Mouse (Mus musculus): ENCODE data around the gene Cep112.

The Cep112 gene

DNA sequence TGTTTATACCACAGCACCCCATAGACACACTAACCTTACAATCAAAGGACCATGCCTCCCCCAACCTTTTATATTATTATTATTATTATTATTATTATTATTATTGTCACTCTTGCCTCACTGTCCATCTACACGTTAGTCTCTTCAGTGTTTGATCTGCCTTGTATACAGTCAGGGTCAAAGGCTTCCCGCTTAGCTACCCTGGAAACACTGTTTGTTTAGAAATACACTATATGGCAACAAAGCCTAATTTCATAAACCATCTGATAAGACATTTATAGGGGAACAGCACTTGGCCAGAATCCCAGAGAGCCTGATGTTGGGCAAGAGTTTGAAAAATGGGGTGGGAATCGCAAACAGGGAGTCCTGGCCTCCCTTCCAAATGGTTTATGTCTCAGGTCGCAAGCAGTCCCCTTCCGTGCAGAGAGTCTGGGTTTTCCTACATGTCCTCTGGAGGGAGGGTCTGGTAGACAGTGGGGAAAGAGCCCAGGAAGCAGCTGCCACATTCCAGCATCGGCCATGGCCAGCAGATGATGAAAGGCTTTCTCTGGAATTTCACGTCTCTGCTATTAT, 451.7 kb downstream of the Cep112 start:
- no peak for DNase-seq (ENCODE audit: low read depth)

DNA sequence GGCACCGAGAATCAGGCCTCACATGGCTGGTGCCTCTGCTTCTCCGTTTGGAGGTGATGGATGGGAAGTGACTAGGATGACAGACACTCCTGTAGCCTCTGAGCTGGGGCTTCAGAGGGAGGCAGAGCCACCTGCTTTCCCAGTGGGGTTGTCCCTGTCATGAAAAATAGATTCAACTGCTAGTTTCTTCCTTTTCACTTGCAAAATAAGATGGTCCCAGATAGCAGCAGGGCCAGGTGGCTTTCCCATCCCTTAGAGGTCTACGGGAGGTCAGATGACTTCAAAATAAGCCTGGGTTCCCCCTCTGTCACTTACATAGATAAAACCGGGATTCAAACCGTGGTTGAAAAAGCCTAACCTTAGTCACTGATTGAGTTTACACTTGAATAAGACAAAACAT, 452.5 kb downstream of the Cep112 start:
- no peak for DNase-seq (ENCODE audit: low read depth)

DNA sequence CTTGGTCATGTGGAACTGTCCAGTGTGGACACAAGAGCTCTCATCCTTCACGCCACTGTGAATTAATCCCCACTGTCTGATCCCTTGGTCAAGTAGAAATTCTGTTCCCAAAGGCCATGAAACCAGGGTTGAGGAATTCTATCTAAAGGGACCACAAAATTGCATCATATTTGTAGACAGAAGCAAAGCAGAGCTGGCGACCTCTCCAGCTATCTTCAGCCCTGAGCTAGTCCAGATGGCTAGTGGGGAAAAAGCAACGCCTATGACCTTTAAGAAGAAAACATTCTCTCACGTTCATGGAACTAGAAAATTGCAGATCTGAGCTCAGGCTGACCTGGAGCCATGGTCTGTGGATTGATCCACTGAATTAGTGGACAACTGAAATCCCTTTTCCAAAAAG, 455.6 kb downstream of the Cep112 start:
- no peak for DNase-seq (ENCODE audit: low read depth)

DNA sequence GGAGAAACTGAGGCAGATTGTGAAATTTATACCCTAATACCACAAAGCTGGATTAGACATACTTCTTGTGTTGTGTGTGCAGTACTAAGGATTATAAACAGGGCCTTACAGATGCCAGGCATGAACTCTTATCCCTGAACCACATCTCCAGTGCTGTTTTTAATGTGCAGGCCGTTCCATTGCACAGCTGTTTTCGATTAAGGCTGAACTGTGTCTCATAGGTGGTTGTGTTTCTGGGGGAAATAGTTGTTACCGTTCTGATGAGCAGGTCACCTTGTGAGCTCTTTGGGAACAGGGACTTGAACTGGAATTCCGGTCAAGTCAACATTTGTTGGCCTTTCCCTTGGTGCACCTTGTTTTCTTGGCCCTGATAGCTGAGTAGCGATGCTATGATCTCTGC, 456.7 kb downstream of the Cep112 start:
- no peak for DNase-seq (ENCODE audit: low read depth)

DNA sequence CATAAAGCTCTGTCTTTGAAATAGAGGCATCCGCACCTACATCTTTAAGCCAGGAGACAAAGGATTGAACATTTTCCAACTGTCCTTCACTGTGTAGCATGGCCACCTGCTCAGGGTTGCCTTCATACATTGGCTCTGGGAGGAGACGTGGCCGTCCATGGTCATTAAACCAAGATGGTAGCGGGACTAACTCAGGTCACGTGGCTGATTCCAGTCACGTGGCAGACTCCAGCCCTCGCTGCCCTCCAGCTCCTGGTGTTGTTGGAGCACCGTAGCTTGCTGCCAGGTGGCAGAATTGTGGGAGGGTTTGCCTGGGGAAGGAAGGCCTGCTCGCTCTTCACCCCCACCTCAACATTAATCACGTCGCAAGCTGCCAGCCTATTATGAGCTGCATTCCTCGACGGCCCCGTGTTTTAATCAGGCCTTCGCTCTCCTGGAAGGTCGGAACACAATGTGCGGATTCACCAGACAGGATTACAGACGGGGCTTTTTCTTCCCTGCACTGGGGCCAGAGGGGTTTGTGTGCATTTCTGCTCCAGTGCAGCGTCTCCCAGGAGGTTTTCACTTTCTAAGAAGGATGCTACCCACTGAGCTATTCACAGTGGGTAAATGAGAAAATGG, 460.4 kb downstream of the Cep112 start:
- no peak for DNase-seq (ENCODE audit: low read depth)

DNA sequence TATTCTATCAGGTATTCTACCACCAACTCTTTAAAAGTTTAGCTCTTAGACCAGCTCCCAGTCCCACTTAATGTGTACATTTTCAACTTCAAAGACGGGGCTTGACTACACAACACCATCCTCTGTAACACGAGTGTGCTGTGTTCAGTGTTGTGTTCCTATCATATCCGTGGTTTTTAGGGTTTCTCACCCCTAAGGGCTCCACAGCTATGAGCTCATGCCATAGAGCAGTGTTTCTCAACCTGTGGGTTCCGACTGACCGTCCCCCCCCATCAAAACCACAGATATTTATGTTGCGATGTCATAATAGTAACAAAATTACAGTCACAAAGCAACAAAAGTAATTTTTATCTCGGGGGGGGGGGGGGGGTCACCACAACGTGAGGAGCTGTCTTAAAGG, 461.1 kb downstream of the Cep112 start:
- DNase-seq (ENCODE audit: low read depth) = no peak

DNA sequence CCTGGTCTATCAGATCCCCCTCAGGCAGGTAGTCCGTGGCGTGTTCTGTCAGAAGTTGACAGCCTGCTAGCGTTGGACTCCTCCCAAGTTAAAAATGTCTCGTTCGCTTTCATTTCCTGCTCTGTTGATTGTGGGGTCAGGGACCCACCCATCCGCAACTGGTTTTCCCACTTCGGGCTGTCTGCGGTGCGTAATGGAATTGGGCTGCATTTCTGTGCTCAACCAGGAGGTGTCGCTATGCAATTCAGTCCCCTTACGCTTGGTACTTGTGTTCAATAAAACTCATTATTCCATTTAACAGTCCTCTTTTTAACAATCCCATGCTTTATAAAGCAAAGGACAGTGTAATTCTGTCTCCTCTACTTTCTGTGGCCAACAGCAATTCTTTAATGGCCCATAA, 464.1 kb downstream of the Cep112 start:
- DNase-seq (ENCODE audit: low read depth) = no peak

DNA sequence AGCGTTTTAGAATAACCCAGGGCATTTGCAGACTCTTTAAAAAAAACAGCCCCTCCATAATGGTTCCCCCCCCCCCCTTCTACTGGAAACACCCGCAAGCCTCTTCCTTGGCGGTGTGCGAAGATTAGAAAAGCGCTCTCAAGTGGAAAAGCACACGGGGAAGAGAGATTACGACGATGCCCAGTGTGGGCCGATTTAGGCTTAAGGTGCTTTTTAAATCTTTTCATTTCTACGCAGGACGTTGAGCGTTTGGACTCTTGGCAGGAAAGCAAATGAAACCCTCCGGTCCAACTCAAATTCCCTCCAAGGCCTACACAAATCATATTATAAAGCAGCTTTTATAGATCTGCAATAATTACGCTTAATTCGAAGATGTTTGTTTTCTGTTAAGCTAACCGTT, 465.6 kb downstream of the Cep112 start:
- no peak for DNase-seq (ENCODE audit: low read depth)

DNA sequence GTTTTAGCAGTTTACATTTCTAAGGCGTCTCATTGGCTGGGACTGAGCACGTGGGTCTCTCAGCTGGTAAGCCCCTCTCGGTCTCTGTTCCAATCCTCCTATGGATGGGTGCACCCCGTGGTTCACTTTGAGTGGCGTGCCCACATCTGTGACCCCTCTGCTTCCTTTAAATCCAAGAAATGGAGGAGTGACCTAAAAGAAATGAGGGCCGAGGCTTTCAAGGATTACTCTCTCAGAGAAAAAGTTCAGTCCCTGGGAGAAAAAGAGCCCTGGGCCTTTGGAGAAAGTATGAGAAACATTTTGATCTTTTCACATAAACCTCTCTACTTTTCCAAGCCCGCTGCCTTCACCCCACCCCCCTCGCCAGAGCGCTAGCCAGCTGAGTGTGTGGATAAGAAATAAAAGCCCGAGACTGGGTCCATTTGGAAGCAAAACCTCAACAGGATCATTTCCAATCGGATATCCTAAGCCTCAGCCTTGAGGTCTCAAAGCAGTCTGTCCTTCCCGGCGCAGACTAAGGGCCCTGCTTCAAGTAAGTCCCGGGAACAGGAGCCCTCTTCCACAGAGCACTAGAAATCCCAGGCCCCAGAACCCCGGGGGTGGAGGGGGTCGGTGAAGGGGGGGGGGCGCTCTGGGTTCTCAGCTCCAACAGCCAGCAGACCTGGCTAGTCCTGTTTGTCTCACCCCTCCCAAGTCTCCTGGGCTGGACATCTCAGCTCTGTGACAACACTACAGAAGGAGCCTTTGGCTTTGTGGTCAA, 466.3 kb downstream of the Cep112 start:
- no peak for DNase-seq (ENCODE audit: low read depth)

DNA sequence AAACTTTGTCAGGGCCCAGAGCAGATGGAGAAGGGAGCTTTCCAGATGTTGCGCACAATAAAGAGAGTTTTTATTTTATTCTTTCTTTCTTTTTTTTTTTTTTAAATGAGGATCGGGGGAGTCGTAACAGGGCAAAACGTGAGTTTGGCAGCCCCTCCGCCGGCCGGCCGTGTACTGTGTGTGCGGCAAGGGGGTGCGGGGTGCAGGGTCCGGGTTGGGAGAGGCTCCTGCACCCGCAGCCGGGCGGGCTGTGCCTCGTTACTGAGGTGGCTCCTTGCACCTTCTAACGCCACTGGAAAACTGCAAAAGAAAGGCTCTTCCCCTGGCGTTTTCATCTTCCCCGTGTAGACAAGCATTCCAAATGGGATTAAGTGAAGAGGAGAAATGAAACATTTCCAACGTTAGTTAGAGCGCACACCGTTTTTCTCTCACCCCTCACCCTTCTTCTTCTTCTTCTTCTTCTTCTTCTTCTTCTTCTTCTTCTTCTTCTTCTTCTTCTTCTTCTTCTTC, 466.9 kb downstream of the Cep112 start:
- DNase-seq (ENCODE audit: low read depth) = no peak

DNA sequence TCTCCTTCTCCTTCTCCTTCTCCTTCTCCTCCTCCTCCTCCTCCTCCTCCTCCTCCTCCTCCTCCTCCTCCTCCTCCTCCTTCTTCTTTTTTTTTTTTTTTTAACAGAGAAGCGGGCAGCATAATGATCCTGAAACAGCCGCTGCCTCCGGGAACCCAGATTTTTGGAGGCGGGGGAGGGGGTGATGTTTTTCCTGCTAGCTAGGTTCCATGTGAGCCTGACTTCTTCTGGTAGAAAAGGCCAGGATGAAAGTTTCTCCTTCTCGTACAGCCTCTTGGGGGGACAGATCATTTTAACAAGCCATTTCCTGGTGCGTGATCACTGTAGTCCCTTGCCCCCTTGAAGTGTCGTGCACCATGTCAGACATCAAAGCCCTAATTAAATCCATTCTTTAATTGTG, 467.4 kb downstream of the Cep112 start:
- DNase-seq (ENCODE audit: low read depth) = no peak

DNA sequence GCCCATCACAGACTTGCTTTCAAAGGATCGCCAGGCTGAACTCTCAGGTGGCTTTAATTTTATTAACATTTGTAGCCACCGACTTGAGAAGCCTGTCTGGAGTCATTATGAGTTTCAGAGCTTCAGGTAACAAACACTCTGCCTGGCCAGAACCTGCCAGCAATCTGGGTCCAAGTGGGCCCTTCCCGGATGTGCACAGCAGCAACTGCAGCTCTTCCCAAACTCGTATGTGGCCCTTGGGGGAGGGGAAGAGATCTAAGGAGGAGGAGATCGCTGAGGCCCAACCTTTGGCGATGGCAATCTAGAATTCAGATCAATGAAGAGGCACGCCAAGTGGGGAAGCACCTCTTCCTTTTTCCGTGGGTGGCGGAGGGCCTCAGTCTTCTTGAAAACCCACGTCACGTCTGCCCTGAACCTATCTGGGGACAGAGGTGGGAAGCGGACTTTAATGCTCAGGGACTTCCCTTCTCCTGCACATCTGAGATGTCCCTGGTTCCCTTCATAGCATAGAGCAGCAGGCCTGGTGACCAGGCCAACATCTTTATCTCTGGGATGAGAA, 468.3 kb downstream of the Cep112 start:
- DNase-seq (ENCODE audit: low read depth) = no peak

DNA sequence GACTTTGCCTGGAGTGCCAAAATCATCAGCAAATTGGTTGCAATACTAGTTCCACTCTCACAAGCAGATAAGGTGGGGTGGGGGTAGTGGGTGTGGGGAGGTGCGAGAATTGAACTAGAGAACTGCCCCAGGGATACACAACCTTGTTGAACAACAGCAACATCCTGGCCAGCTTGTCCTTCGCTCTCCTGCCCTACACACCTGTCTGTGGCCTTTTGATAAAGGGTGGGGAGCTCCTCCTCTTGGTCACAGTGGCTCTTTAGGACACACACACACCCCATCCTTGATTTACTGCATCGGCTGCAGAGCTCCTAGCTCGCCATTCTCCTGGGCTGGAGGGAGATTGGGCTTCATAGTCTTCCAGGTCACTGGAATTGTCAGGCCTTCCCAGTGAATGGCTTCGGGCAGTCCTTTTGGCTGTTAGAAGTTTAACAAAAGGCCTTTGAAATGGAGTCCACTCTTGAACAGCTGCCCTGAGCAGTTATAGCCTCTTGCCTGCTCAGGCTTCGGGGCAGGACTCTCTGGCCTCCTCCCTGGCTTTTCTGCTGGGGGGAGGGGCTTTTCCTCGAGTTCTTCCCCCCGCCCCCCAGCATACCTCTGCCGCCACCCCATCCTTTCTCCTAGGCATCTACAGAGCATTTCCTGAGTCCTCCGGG, 469.0 kb downstream of the Cep112 start:
- DNase-seq (ENCODE audit: low read depth) = no peak

DNA sequence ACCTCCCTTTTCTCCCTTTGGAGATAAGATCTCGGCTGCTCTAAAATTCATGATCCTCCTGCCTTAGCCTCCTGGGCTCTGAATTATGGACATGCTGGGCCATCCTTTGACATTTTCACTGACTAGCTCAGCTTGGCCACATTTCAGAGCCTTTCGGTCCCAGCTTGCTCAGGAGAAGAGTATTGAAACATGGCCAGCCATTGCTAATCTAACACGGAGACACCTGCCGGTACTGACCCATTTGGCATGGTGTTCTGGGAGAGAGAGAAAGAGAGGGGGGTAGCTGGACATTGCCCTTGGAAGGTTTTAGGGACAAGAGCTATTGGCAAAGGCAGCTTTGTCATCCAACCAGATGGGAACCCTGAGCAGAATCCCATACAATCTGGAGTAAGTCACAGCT, 472.0 kb downstream of the Cep112 start:
- no peak for DNase-seq (ENCODE audit: low read depth)

DNA sequence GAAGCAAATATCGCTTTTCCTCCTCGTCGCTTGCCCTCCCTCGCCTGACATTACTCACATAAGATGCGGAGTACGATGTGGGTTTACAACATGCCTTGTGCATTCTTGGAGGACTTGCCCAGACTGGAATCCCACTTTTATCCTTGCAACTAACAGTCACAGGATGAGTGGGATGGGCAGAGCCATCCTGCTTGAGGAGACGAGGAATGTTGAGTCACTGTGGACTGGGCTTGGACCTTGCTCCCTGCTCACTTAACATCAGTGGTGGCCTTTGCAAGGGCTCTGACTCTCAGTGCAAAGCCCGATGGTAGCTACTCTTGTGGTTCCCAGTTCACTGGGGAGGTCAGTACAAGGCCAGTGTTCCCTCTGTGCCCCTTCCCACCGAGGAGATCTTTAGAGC, 473.1 kb downstream of the Cep112 start:
- no peak for DNase-seq (ENCODE audit: low read depth)

DNA sequence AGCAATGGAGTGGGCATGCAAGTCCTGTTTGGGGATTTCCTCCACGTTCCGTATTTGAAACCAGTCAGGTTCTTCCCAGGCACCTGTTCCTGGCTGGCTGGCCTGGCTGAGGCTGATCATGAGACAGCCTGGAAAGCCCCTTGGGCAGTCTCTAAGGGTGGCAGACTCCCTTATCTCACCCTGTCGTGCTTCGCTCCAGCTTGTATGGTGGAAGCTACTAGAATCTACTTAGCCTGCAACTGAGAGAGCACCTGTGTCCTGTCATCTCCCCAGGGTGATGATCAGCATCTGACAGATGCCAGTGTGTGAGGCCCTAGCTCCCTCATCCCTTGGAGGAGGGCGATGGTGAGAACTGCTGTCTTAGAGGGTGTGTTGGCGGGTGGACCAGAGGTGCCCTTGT, 473.5 kb downstream of the Cep112 start:
- no peak for DNase-seq (ENCODE audit: low read depth)

DNA sequence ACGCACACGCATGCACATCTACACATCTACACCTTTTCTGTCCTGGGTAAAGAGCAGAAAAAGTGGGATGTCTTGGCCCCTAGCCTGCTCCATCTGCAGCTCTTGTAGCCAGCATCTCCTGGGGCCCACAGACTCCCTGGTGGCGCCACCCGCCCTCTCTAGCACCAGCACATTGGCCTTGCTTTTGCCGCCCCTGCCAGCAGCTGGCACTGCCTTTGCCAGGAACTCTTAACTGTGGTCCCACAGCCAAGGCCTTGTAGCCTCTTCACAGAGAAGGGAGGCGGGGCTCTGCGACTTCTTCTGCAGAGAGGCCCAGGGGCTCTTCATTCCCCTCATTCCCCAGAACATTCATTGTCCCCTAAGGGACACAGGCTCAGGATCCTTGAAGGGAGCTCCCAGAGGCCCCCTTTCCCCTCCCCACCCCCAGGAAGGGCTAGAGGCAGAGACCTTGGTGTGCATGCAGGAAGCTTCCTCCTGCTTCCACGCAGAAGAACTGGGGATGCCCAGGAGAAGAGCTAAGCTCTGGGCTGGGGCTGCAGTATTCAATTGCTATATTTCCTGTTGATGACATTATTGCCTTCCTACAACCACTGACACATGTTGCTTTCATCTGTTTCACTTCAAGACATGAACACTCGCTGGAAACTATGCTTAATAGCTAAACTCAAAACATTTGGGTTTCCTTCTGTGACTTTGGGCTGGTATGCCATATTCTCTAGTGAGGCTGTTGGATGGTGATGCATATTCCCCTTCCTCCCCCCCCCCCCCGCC, 475.9 kb downstream of the Cep112 start:
- no peak for DNase-seq (ENCODE audit: low read depth)

DNA sequence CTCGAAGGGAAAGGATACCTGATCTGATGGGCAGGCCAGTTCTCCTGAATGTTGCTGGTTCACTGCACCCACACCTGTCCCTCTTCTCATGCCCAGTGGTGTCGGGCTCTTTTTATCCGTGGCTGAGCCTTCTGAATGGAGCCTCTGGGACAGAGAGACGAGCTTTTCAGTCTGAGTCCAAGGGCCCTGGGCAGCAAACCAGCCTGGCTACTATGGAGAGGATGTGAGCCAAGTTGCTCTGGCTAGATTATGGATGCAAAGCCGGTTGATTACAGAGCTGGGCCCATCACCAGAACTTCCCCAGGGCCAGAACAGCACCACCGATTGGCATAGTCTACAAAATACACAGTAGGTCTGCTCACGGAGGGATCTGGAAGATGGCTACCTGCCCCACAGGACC, 476.7 kb downstream of the Cep112 start:
- no peak for DNase-seq (ENCODE audit: low read depth)

DNA sequence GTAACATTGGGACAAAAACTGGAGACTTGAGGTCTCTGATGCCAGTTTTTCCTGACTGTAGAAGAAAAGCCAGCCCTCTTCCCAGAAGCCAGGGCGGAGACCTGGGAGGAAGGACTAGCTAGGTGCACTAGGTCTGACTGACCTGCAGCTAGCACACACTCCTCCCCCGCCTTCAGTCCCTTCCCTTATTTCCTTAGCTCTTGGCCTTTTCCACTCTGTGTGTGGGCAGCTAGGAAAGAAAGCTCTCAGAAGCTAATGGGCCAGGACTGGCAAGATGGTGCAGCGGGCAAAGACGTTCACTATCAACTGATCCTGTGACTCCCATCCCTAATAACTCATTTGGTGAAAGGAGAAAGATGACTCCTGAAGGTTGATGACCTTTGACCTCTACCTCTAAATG, 477.3 kb downstream of the Cep112 start:
- no peak for DNase-seq (ENCODE audit: low read depth)

DNA sequence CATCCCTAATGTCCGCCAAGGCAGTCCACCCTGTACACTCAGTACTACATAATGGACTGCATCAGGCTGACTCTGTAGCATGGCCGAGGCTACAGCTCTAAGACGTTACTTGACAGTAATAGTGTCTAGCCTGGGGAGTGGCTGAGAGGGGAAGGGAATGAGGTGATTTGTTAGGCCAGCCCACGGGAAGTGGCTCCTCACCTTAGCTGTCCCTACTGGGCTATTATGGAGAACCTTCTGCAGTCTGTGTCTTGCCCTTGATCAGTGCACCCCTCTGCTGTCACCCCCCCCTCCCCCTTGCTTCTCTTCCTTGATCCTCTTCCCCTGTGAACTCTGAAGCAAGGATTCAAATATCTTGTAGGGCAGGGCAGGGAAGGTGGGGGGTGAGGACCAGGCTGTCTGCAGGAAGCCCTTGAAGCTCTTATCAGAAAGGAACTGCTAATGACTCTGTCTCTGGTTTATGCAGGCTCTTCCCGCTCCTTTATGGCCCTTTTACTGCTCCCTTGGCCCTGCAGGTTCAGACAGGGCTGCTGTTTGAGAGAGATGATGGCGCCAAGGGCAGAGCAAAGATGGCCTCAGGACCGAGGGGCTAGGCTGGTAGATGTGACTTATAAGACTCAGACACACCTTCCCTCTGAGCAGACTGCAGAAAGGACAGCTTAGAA, 481.7 kb downstream of the Cep112 start:
- no peak for DNase-seq (ENCODE audit: low read depth)
